Mouse (Mus musculus) bone marrow, adult 2 months (tissue): ENCODE measurements around the gene Mtpn.

Experiments
- CTCF ChIP-seq: fragments of 200-500 bp; IDR thresholded peaks from 2 replicates; pipeline ENCODE4 v1.5.1; 2011; ENCODE audit warnings: low read length, control low read depth; ENCODE audit not compliant: control insufficient read depth, insufficient read depth
- POLR2A ChIP-seq: fragments of 200-500 bp; IDR thresholded peaks from 2 replicates; pipeline ENCODE4 v1.6.1; 2011; ENCODE audit warnings: low read depth, mild to moderate bottlenecking, control low read depth, low read length, borderline replicate concordance; ENCODE audit not compliant: control insufficient read depth

DNA sequence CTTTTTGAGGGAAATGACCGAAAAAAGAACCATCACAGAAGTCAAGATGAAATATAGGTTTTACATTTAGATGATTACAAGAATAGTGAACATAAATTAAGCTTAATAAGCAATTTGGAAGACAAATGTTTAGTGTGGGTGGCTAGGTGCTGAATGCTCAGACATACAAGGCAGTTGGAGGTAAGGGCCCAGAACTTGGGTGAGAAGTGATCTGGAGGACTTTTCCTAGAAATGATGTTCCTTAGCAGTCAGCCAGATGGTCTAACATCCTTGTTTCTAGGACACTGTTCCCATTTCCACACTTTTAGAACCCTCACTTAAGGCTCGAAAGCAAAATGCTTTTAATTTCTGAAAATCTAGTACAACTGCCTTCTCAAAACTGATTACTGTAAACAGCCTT lies 34.9 kb downstream of the Mtpn start:
- TF ChIP-seq CTCF (no peak), POLR2A (no peak)
